Mouse (Mus musculus): ENCODE results near the gene Dusp15.

Gene Dusp15

GRCm38 (mm10) chr2:152906274-152907037 is 45.0 kb downstream of the Dusp15 start:
- no peak for DNase-seq (ENCODE audit: extremely low read depth, insufficient read length, low spot score)

GRCm38 (mm10) chr2:152905036-152905829 is 46.3 kb downstream of the Dusp15 start:
- peak; percentile 64 for DNase-seq (ENCODE audit: extremely low read depth, insufficient read length, low spot score)

- peak; percentile 88 for DNase-seq (ENCODE audit: extremely low read depth, insufficient read length, low spot score)
Measured at GRCm38 (mm10) chr2:152904127-152904643, 47.3 kb downstream of the Dusp15 start.

- DNase-seq (ENCODE audit: extremely low read depth, insufficient read length, low spot score), result peak; percentile 74
Measured at GRCm38 (mm10) chr2:152903586-152903985, 47.9 kb downstream of the Dusp15 start.

GRCm38 (mm10) chr2:152902658-152903057 is 48.8 kb downstream of the Dusp15 start:
- no peak for DNase-seq (ENCODE audit: extremely low read depth, insufficient read length, low spot score)

GRCm38 (mm10) chr2:152901296-152901695 is 50.2 kb downstream of the Dusp15 start:
- no peak for DNase-seq (ENCODE audit: extremely low read depth, insufficient read length, low spot score)

GRCm38 (mm10) chr2:152899011-152899410 is 52.5 kb downstream of the Dusp15 start:
- no peak for DNase-seq (ENCODE audit: extremely low read depth, insufficient read length, low spot score)

GRCm38 (mm10) chr2:152896926-152897325 is 54.6 kb downstream of the Dusp15 start:
- DNase-seq (ENCODE audit: extremely low read depth, insufficient read length, low spot score), result no peak

- no peak for DNase-seq (ENCODE audit: extremely low read depth, insufficient read length, low spot score)
Measured at GRCm38 (mm10) chr2:152895834-152896233, 55.7 kb downstream of the Dusp15 start.
